Mouse (Mus musculus) lung, adult 2 months (tissue): ENCODE results near the gene Npvf.

Experiments used
- CTCF ChIP-seq: fragments of 200-500 bp; IDR thresholded peaks from 2 replicates; pipeline ENCODE4 v1.5.1; 2011; ENCODE audit warnings: mild to moderate bottlenecking, low read length, control low read depth; ENCODE audit not compliant: insufficient read depth
- POLR2A ChIP-seq: fragments of 200-500 bp; IDR thresholded peaks from 2 replicates; pipeline ENCODE4 v1.6.1; 2011; ENCODE audit warnings: low read depth, mild to moderate bottlenecking, control low read depth, low read length, borderline replicate concordance; ENCODE audit errors: extremely low read depth

GRCm38 (mm10) chr6:50601620-50602019 lies 52.6 kb downstream of the Npvf start:
- TF ChIP-seq CTCF, result peak; percentile 93
- no peak for TF ChIP-seq POLR2A
